Mouse (Mus musculus) heart, postnatal 36 days (tissue): ENCODE results near the gene Dnm1l. TPM values are rescaled to one million over a fixed set of nuclear protein-coding genes. Genes with fewer than 3 reads are reported as not detected.
"Not testable (repeated sequence)": the region's sequence is repeated elsewhere in the genome, so short reads cannot be mapped to it uniquely, and the experiment has no call there.

ENCODE experiments used
- DNase-seq, 2 experiments: peaks; one replicate each; pipeline ENCODE4 v3.0.0; 2021 to 2022
- intact Hi-C: fragments of 180-260 bp; cut with DNase I; formaldehyde crosslinking; loops from one replicate; pipeline ENCODE4 v1.15.1; 2025
- total RNA-seq, 2 experiments: library from RNA; stranded (reverse); gene quantifications; 2 replicates each; pipeline ENCODE4 v1.2.3; 2021

Gene Dnm1l
- total RNA-seq: 10 to 100 TPM; 92.3 to 94.5 TPM

DNA sequence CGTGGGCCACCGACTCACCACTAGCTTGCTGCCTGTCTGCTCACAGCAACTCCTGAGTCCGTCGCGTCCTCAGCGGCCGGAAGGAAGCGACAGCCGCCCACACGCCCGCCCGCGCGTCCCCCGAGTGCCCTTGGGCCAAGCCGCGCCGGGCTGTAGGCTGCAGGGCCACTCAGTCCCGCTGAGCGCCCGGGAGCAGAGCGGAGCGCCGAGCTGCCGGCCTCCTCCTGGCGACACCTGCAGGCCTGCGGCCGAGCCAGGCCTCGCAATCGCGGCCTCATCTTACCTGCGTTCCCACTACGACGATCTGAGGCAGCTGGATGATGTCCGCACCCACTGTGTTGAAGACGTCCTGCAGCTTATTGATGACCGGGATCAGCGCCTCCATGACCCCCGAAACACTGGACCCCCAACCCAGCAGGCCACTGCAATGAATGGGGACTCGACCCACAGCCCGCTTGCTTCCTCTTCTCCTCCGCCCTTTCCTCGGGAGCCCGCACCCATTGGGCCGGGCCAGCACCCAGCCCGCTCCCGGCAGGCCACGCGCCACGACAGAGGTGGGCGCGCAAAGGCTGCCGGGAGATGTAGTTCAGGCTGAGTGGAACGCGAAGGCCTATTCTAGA, at the start of gene Dnm1l:
Dnm1l (minus strand) TSS at position 479 of the 620 bp plus-strand sequence.
- DNase-seq: peak; percentile 90 to 91
- intact Hi-C loops: loop anchor here (2.0 kb wide), 2 partner anchors 56 to 212 kb away; partner anchors contain the start of gene Yars2

GRCm38 (mm10) chr16:16367217-16367616, 8.5 kb upstream of the Dnm1l start:
- intact Hi-C loops, DNase-seq: not testable (repeated sequence)

GRCm38 (mm10) chr16:16359101-16359482, 333 bp upstream of the Dnm1l start:
- intact Hi-C loops: loop anchor here (2.0 kb wide), 2 partner anchors 56 to 212 kb away; partner anchors contain the start of gene Yars2
- DNase-seq: not testable (repeated sequence)

GRCm38 (mm10) chr16:16357908-16358307, 851 bp downstream of the Dnm1l start:
- intact Hi-C loops: loop anchor here (2.0 kb wide), 2 partner anchors 55 to 211 kb away; partner anchors contain the start of gene Yars2
- DNase-seq: no peak

DNA sequence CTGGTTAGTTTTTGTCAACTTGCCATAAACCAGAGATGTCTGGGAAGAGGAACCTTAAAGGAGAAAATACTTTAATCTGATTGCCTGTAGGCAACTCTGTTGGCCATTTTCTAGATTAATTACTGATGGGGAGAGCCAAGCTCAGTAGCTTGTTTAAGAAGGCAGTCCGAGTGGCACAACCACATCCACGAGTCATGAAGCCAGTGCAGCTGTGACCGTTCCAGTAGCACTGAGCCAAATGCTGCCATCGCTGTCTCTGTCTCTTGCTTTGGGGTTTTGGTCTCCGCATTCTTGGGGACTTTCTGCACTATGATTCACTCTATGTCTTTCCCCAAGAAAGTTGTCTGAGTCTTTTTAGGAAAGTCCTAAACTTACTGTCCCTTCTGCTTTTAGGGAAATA, 12.3 kb downstream of the Dnm1l start:
- no peak for DNase-seq
- intact Hi-C loops: no loop called here

DNA sequence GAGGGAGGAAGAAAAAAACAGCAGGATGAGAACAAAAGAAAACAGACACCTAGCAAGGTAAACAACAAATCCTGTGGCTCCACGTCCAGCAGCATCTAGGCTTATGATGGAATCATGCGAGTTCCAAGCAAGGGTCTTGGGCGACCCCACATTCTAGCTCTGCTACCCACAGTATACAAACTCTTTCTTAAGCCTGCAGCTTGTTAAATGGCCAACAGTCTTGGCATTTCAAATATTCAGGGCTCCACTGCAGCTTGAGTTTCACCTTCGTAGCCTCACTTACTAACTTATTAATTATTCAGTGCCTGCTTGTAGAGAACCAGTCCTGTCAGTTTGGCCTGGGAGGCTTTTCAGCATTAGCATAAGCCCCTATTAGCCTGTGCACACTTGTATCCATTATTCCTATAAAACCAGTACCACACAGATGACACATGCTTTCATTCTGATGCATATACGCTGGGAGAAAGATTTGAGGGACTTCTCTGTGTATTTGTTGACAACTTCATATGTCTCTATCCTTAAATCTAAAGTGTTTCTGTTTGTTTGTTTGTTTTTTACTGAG, 32.9 kb downstream of the Dnm1l start:
- intact Hi-C loops: no loop called here
- DNase-seq: no peak

DNA sequence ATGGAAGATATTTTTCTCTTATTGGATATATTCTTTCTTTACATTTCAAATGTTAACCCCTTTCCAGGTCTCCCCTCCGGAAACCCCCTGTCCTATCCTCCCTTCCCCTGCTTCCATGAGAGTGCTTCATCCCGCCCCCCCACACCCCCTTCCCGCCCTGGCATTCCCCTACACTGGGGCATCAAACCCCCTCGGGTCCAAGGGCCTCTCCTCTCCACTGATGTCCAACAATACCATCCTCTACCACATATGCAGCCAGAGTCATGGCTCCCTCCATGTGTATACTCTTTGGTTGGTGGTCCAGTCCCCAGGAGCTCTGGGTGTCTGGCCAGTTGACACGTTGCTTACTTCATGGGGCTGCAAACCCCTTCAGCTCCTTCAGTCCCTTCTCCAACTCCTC, 47.4 kb downstream of the Dnm1l start:
- no peak for DNase-seq
- intact Hi-C loops: no loop called here

GRCm38 (mm10) chr16:16303888-16304287, 54.9 kb downstream of the Dnm1l start:
- intact Hi-C loops: loop anchor here (2.0 to 10.0 kb wide), 7 partner anchors 55 to 469 kb away; partner anchors contain the start of genes Dnm1l and Mzt2
- no peak for DNase-seq

- DNase-seq: peak in 1 of 2 experiments; percentile 25
- intact Hi-C loops: loop anchor here (2.0 to 10.0 kb wide), 7 partner anchors 56 to 468 kb away; partner anchors contain the start of genes Dnm1l and Mzt2
These were observed 55.5 kb downstream of the Dnm1l start for GRCm38 (mm10) chr16:16303138-16303827.

GRCm38 (mm10) chr16:16302369-16303137, 56.2 kb downstream of the Dnm1l start, which contains the start of gene Yars2:
TSS of gene Yars2 (plus strand) at chr16:16302965.
- intact Hi-C loops: loop anchor here (2.0 to 10.0 kb wide), 7 partner anchors 56 to 468 kb away; partner anchors contain the start of genes Dnm1l and Mzt2
- peak; percentile 91 for DNase-seq

- no peak for DNase-seq
- intact Hi-C loops: no loop called here
These were observed 85.0 kb downstream of the Dnm1l start for GRCm38 (mm10) chr16:16273752-16274151.

DNA sequence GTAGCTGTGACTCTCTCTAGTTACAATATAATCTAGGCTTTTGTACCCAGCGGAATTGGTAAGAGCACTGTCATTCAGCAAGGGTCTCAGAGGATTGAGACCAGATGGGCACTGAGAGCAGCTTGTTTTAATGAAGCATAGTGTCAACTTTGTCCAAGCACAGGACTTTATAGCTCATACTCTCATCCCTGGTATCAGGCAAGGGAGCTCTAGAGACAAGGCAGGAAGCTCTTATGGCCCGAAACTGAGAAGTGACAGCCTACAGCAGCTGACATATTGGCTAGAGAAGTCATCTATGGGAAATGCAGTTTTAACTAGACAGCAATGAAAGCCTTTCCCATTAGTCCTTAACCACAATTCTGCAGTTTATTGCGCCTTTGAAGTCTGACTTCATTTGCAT, 85.8 kb downstream of the Dnm1l start:
- no peak for DNase-seq
- intact Hi-C loops: no loop called here

DNA sequence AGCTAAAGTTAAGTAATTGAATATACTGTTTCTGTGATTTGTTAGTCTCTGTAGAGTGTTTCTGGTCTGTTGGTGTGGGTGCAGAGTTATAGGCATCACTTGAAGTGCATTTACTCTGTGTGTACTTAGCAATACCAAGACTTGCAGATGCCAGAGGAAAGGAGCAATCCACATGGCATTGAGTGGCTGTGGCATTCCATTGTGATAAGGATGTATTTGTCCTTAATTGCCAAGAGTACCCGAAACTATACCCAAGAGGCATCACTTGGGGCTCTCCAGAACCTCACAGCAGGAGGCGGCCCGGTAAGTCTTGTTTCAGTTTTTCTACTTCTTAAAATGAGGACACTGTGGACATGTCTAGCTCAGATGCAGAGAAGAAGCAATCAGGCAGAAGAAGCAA, 96.3 kb downstream of the Dnm1l start:
- DNase-seq: no peak
- intact Hi-C loops: no loop called here

Other genes with a start within 250 kb of the Dnm1l start
- 100 to 1,000 TPM; 163 to 168 TPM for gene Pkp2, start 145.6 kb downstream of the Dnm1l start, total RNA-seq
- gene Yars2, start 56.0 kb downstream of the Dnm1l start, total RNA-seq: 10 to 100 TPM; 36.9 to 39.7 TPM
- gene Fgd4, start 241.6 kb upstream of the Dnm1l start, total RNA-seq: 10 to 100 TPM; 42.6 to 52.5 TPM